Mouse (Mus musculus): ENCODE measurements around the gene Fam196b. TPM values are rescaled to one million over a fixed set of nuclear protein-coding genes. Genes with fewer than 3 reads are reported as not detected.

Fam196b gene
- polyA plus RNA-seq, 1 experiment: not detected

DNA sequence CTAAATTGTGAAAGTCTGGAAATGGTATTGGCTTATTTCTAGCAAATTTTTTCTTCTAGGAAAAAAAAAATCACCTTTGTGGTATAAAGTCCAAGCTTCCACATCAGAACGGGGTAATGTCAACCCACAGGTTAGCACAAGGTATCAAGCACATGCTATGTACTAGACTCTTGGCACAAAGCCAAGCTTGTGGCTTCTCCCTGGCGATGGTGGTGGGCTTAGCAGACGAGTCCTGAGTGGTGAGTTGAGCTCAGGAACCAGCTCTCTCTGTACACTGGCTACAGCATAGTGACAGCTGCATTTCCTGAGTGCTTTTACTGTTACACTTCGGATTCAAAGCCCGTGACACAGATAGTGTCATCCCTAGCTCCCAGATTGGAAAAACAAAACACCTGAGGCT is 2.9 kb upstream of the Fam196b start:
- no peak for TF ChIP-seq GATA1 (IDR thresholded peaks at IDR 0.05; ENCODE audit: low read length)

- no peak for TF ChIP-seq GATA1 (IDR thresholded peaks at IDR 0.05; ENCODE audit: low read length)
Observed at GRCm38 (mm10) chr11:34312208-34312607, 2.4 kb upstream of the Fam196b start.

GRCm38 (mm10) chr11:34315383-34315782 is 761 bp downstream of the Fam196b start:
- TF ChIP-seq GATA1 (IDR thresholded peaks at IDR 0.05; ENCODE audit: low read length): no peak

- TF ChIP-seq GATA1 (IDR thresholded peaks at IDR 0.05; ENCODE audit: low read length): no peak
Observed at GRCm38 (mm10) chr11:34316176-34316575, 1.6 kb downstream of the Fam196b start.

DNA sequence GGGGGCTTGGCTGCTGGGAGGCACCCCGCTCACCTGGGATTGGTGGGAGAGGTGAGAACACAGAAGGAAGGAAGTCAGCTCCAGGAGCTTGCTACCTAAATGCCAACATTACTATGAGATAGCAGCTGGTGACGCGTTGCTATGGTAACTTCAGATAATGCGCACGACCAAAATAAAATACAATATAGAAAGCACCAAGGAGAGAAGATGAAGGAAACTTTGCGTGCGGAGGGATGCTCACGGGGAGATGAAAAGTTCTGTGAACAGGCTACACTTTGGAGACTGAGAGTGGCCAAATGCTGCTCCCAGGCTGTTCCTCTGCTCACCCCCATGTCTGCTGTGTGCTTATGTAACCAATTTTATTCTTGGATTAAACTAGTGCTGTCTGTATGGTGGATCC is 2.4 kb downstream of the Fam196b start:
- no peak for TF ChIP-seq GATA1 (IDR thresholded peaks at IDR 0.05; ENCODE audit: low read length)

DNA sequence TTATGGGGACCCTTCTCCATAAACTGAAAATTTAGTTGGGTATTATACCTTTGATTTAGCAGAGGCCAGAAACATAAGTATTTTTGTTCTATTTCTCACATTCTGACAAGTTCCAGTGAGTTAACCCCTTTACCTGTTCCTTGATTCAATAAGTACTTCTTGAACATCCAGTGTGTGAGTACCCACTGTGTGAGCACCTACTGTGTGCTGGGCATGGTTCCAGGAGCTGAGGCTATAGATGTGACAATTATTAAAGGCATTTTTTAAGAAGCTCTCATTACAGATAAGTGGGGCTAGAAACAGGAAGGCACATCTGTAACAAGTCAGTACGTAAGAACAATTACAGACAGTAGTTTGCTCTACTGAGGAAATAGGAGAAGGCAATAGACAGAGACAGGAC is 4.7 kb downstream of the Fam196b start:
- TF ChIP-seq GATA1 (IDR thresholded peaks at IDR 0.05; ENCODE audit: low read length): no peak

GRCm38 (mm10) chr11:34323664-34324063 is 9.0 kb downstream of the Fam196b start:
- no peak for TF ChIP-seq GATA1 (IDR thresholded peaks at IDR 0.05; ENCODE audit: low read length)

DNA sequence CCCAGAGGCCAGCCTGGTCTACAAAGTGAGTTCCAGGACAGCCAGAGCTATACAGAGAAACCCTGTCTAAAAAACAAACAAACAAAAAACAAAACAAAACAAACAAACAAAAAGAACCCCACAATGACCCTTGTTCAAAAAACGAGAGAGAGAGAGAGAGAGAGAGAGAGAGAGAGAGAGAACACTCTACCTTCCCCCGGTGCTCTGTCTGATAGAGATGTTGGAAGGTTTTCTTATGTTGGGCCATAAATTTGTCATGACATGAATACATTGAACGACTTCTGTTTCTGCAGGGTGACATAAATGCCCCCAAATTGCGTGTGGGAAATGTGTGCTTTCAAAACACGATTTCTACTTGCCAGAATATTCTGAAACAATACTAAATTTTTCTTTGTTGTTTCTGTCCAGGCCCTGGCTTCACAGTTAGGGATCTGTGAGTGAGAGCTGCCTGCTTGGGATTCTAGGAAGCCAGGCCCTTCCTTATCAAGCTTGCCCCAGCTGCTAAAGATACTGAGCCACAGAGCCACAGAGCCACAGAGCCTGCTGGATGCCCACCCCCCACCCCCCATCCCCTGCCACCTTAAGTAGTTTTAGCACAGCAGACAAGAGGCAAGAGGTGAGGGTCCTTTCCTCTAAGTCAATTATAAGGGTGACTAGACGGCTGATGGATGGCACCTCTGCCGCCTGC is 17.9 kb downstream of the Fam196b start:
- no peak for TF ChIP-seq GATA1 (IDR thresholded peaks at IDR 0.05; ENCODE audit: low read length)

GRCm38 (mm10) chr11:34337907-34338306 is 23.3 kb downstream of the Fam196b start:
- TF ChIP-seq GATA1 (IDR thresholded peaks at IDR 0.05; ENCODE audit: low read length): no peak

DNA sequence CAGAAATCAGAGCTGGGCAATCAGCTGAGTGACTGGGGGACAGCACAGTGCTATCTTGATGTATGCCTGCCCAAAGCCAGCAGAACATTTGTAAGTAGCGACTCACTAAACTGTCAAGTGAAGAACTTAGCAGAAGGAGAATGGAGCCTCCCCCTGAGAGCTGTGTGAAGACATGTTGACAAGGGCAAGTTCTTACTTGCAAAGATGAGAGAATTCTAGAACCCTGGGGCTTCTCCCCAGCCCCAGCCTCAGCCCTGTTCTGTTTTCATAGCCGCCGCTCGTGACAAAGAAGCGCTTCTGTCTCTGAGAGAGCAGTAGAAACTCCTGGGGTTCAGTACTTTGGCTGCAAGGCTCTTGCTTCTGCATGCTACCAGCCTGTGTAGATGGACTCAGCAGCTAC is 25.1 kb downstream of the Fam196b start:
- no peak for TF ChIP-seq GATA1 (IDR thresholded peaks at IDR 0.05; ENCODE audit: low read length)

GRCm38 (mm10) chr11:34343742-34344307 is 29.2 kb downstream of the Fam196b start:
- TF ChIP-seq GATA1 (IDR thresholded peaks at IDR 0.05; ENCODE audit: low read length): no peak

DNA sequence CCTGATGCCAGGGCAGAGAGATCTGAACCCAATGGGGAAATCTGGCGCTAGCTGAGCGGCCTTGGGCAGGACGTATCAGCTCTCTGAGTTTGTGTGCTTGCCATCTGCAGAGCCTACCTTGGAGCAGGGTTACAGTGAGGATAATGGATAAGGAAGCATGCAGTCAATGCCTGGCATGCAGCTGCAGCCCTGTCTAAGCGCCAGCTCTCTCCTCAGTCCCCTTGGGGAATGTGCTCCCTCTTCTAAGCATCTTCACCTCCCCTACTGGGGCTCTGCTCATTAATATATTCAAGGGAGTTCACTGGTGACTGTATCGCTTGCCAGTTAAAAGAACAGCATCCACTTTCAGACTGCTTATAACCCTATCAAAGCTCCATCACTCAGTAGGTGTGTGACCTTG is 29.7 kb downstream of the Fam196b start:
- no peak for TF ChIP-seq GATA1 (IDR thresholded peaks at IDR 0.05; ENCODE audit: low read length)

DNA sequence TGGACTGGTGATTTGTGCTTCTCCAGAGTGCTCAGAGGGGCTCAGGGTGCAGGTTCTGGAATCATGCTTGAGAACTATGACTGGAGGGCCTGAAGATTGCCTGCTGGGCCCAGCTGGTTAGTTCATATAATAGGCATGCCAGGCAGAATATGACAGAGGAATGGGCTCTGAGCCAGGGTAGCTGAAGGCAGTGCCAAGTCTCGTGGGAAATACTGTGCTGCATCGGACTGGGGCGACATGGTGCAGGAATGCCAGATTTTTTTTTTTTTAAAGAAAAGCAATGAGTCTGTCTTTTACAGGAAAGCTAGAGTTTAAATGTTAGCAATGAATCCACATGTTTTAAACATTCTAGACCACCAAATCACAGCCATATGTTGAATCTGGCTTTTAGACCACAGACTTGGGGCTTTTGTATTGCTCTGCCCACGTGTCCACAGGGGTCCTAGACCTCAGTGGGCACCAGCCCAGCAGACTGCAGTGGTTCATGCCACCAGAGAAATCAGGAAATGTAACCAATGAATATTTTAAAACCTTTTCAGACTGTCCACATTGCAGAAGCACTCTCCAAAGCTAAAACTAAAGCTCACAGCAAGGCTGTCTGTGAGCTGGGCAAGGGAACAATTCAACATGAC is 33.8 kb downstream of the Fam196b start:
- TF ChIP-seq GATA1 (IDR thresholded peaks at IDR 0.05; ENCODE audit: low read length): no peak

DNA sequence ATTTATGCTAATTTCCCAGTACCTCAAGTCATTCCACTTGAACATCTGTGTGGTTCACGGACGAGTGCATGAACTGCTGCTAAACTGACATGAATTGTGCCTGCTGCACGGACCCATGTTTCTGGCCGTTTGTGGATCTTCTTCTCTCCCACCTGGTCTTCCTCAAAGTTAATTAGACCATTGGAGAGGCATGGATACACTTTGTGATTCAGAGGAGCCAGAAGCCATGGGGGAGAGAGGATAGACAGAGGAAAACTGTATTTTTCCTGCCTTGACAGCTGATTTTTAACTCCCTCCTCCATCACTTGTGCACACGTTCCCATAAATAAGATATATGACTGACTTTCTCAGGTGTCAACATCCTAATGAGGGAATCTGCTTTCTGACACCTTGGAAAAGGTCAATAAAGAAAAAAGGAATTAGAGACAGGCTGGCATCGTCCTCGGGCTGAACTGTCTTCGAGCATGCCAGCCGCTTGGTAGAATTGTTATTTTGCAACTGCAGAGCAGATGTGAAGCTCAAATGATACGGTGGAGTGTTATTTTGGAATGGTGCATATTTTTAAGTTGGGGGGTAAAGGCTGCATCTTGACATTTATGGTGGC is 34.9 kb downstream of the Fam196b start:
- TF ChIP-seq GATA1 (IDR thresholded peaks at IDR 0.05; ENCODE audit: low read length): no peak

GRCm38 (mm10) chr11:34355406-34355805 is 40.8 kb downstream of the Fam196b start:
- no peak for TF ChIP-seq GATA1 (IDR thresholded peaks at IDR 0.05; ENCODE audit: low read length)

DNA sequence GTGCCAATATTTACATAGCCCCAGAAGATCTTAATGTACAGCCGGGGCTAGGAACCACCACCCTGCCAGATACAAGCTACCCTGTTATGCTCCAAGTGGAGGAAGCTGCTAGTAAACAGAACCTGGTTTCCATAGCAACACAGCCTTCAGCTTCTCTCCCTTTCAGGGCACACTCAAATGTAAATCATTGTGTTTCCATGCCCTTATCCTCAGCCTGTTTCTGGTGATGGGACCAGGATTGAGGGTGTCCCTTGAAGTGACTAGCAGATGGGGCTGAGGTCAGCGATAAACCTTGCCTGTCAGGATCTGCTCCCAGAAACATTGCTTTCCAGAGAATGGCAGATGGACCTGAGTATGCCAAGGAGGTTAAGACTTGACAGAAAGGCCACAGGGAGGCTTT is 41.5 kb downstream of the Fam196b start:
- no peak for TF ChIP-seq GATA1 (IDR thresholded peaks at IDR 0.05; ENCODE audit: low read length)

DNA sequence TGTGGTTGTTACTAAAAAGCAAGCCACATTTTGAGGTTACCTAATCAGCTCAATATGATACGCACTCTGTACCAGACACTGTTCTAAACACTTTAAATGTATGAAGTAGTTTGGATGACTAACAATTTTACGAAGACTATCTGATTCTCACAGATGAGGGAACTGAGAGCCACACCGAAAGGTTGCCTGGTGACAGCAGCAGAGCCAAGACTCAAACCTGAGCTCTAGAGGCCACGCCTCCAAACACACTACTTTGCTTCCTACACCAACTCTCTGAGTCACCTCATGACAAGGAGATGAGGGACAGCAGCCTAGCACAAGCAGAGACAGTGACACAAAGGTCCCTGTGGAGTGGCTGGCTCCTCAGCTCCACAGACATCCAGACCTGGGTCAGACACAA is 57.6 kb downstream of the Fam196b start:
- TF ChIP-seq GATA1 (IDR thresholded peaks at IDR 0.05; ENCODE audit: low read length): no peak
